Mouse (Mus musculus): Measurements from ENCODE around the gene Snx25. TPM values are rescaled to one million over a fixed set of nuclear protein-coding genes. Genes with fewer than 3 reads are reported as not detected.

Snx25 gene
- total and polyA plus RNA-seq, 3 experiments: 20.0 to 23.1 TPM; not detected in 1

DNA sequence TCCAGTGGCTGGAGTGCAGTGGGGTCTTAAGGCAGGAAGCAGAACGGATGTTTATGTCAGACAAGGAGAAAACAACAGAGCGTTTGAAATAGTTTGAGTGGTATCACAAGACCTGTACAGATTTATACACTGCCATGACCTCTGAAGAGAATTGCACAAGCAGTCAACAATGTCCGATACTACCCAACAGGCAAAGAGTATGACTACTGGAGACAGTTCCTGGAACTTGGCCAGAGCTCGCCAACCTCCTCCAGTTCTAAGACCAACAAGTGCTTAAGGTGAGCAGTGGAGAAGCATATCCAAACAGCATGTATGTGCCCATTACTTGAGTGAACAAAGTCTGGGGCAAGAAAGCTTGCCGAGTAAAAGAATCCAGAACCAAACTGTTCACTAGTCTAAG is 76.7 kb downstream of the Snx25 start:
- Histone ChIP-seq H3K9ac (ENCODE audit: control insufficient read depth, low read depth, low read length, poor library complexity, severe bottlenecking) (no peak overlapping the region), H3K36me3 (ENCODE audit: control insufficient read depth in 1 of 2, insufficient read depth in 2 of 2, low read length in 2 of 2) (peaks cover 0 to 1% of the 10 kb centered on the region in 2 experiments; a peak in 2 of 4 replicates), H3K4me1 (ENCODE audit: control insufficient read depth in 1 of 2, insufficient read depth in 2 of 2, low read length in 2 of 2) (no peaks in the 10 kb centered on the region), H3K4me3 (ENCODE audit: control insufficient read depth in 1 of 2, insufficient read depth in 1 of 2, low read depth in 2 of 2, low read length in 2 of 2) (no peak overlapping the region), H3K79me2 (ENCODE audit: control insufficient read depth, insufficient read depth, low read length, poor library complexity) (no peaks in the 10 kb centered on the region), H3K9me3 (replicated peaks; ENCODE audit: insufficient read depth, low read length) (no peaks in the 10 kb centered on the region), H3K27ac (ENCODE audit: control insufficient read depth, low read depth, low read length) (no peak overlapping the region), H3K27me3 (ENCODE audit: control insufficient read depth in 1 of 2, insufficient read depth in 2 of 2, low read length in 2 of 2) (no peaks in the 10 kb centered on the region)
- DNase-seq (ENCODE audit: low read depth, low spot score): no peak
- no peak for TF ChIP-seq JUND (IDR thresholded peaks at IDR 0.05; ENCODE audit: low read depth, low read length)
- no peak for TF ChIP-seq USF1 (IDR thresholded peaks at IDR 0.05; ENCODE audit: low read depth, low read length)
- no peak for TF ChIP-seq TAL1 (IDR thresholded peaks at IDR 0.05; ENCODE audit: low read length)
- no peak for TF ChIP-seq ZC3H11A (IDR thresholded peaks at IDR 0.05; ENCODE audit: low read depth, low read length)
- no peak for TF ChIP-seq GATA1 (IDR thresholded peaks at IDR 0.05; ENCODE audit: low read depth, low read length)

DNA sequence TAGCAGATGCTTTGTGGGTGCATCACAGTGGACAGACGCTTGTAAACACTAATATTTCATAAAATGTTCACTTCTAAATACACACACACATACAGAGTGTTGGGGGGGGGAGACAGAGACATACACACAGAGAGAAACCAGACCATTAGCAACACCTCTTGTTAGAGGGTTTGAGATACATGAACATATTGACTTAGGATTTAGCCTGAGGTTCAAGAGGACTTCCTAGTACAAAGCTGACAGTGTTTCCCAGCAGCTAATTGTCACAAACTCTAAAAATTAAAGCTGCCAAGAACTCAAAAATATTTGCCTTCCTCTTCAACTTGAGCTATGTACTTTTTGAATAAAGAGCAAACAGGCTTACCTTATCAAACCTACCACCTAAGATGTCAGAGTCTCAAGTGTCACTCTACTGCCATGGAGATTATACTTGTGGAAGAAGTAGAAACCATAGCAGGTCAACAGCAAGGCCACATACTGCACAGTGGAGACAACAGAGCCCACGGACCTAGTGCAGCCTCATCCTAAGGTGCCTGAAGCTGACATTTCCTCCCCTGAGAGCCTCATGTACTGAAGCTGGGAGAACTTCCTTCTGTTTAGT is 78.3 kb downstream of the Snx25 start:
- Histone ChIP-seq H3K36me3 (ENCODE audit: control insufficient read depth in 1 of 2, insufficient read depth in 2 of 2, low read length in 2 of 2) (no peaks in the 10 kb centered on the region; a peak in 2 of 4 replicates), H3K9me3 (replicated peaks; ENCODE audit: insufficient read depth, low read length) (no peaks in the 10 kb centered on the region), H3K79me2 (ENCODE audit: control insufficient read depth, insufficient read depth, low read length, poor library complexity) (no peaks in the 10 kb centered on the region), H3K27me3 (ENCODE audit: control insufficient read depth in 1 of 2, insufficient read depth in 2 of 2, low read length in 2 of 2) (no peaks in the 10 kb centered on the region), H3K9ac (ENCODE audit: control insufficient read depth, low read depth, low read length, poor library complexity, severe bottlenecking) (no peak overlapping the region), H3K4me3 (ENCODE audit: control insufficient read depth in 1 of 2, insufficient read depth in 1 of 2, low read depth in 2 of 2, low read length in 2 of 2) (no peak overlapping the region), H3K4me1 (ENCODE audit: control insufficient read depth in 1 of 2, insufficient read depth in 2 of 2, low read length in 2 of 2) (no peaks in the 10 kb centered on the region), H3K27ac (ENCODE audit: control insufficient read depth, low read depth, low read length) (no peak overlapping the region)
- no peak for DNase-seq (ENCODE audit: low read depth, low spot score)
- TF ChIP-seq MAX (IDR thresholded peaks at IDR 0.05; ENCODE audit: low read length): no peak
- no peak for TF ChIP-seq E2F4 (IDR thresholded peaks at IDR 0.05; ENCODE audit: borderline replicate concordance, low read depth, low read length)
- TF ChIP-seq POLR2A (IDR thresholded peaks at IDR 0.05; ENCODE audit: control insufficient read depth in 1 of 2, insufficient read depth in 1 of 2, low read depth in 1 of 2, low read length in 2 of 2, poor library complexity in 1 of 2): no peak
- TF ChIP-seq TCF12 (IDR thresholded peaks at IDR 0.05; ENCODE audit: low read depth, low read length): no peak
- no peak for TF ChIP-seq GATA1 (IDR thresholded peaks at IDR 0.05; ENCODE audit: low read depth, low read length)
- no peak for TF ChIP-seq SMC3 (IDR thresholded peaks at IDR 0.05; ENCODE audit: low read depth, low read length)
- no peak for TF ChIP-seq ZNF384 (IDR thresholded peaks at IDR 0.05; ENCODE audit: low read depth, low read length)
- TF ChIP-seq RCOR1 (IDR thresholded peaks at IDR 0.05; ENCODE audit: low read depth, low read length): no peak
- no peak for TF ChIP-seq BHLHE40 (IDR thresholded peaks at IDR 0.05; ENCODE audit: borderline replicate concordance, low read depth, low read length)
- TF ChIP-seq USF2 (IDR thresholded peaks at IDR 0.05; ENCODE audit: borderline replicate concordance in 1 of 2, insufficient read depth in 1 of 2, low read depth in 1 of 2, low read length in 2 of 2): no peak
- no peak for TF ChIP-seq TBP (IDR thresholded peaks at IDR 0.05; ENCODE audit: low read depth, low read length)
- TF ChIP-seq ELF1 (IDR thresholded peaks at IDR 0.05; ENCODE audit: low read depth, low read length): no peak
- no peak for TF ChIP-seq NELFE (IDR thresholded peaks at IDR 0.05; ENCODE audit: low read depth, low read length)
- no peak for TF ChIP-seq UBTF (IDR thresholded peaks at IDR 0.05; ENCODE audit: borderline replicate concordance, insufficient read depth, low read depth, low read length)
- no peak for TF ChIP-seq MAFK (IDR thresholded peaks at IDR 0.05; ENCODE audit: borderline replicate concordance, low read depth, low read length)
- no peak for TF ChIP-seq CHD2 (IDR thresholded peaks at IDR 0.05; ENCODE audit: low read length)
- TF ChIP-seq MXI1 (IDR thresholded peaks at IDR 0.05; ENCODE audit: low read depth, low read length): no peak
- TF ChIP-seq MYB (IDR thresholded peaks at IDR 0.05; ENCODE audit: low read depth, low read length): no peak

Data from MEL (cell line).